Mouse (Mus musculus): ENCODE measurements around the gene Klf15.

DNA sequence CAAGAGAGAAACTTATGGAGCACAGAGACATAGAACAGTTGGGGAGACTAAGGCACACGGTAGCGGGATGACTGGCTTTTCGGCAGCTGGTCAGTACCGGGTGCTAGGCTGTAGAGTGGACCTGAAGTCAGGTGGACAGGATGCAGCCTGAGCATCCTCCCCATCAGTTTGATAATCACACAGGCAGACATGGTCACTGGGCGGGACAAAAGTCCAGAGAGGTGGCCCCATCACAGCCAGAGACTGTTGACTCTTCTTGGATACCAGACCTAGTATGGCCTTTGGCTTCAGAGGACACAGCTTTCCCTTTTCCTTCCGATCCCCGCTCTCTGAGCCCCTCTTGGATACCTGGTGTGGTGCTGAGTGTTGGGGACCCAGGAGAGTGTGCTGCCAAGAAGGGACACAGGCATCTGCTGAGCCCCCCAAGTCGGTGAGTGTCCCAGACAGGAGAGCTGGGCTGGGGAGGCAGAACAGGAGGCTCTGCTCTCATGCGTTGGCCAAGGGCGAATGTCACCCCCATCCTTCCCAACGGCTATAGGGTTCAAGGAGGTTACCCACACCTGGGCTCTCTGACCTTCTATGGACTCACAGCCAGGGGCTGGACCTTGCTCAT is 2.8 kb downstream of the Klf15 start:
- no peak for TF ChIP-seq CTCF (conservative IDR thresholded peaks at IDR 0.05; ENCODE audit: low read length)
- TF ChIP-seq POU5F1 (IDR thresholded peaks at IDR 0.05; ENCODE audit: borderline replicate concordance, low read length) = no peak
- TF ChIP-seq NANOG (IDR thresholded peaks at IDR 0.05; ENCODE audit: borderline replicate concordance, low read length) = no peak

All from E14TG2a.4 (cell line).